In the genomic region with DNA sequence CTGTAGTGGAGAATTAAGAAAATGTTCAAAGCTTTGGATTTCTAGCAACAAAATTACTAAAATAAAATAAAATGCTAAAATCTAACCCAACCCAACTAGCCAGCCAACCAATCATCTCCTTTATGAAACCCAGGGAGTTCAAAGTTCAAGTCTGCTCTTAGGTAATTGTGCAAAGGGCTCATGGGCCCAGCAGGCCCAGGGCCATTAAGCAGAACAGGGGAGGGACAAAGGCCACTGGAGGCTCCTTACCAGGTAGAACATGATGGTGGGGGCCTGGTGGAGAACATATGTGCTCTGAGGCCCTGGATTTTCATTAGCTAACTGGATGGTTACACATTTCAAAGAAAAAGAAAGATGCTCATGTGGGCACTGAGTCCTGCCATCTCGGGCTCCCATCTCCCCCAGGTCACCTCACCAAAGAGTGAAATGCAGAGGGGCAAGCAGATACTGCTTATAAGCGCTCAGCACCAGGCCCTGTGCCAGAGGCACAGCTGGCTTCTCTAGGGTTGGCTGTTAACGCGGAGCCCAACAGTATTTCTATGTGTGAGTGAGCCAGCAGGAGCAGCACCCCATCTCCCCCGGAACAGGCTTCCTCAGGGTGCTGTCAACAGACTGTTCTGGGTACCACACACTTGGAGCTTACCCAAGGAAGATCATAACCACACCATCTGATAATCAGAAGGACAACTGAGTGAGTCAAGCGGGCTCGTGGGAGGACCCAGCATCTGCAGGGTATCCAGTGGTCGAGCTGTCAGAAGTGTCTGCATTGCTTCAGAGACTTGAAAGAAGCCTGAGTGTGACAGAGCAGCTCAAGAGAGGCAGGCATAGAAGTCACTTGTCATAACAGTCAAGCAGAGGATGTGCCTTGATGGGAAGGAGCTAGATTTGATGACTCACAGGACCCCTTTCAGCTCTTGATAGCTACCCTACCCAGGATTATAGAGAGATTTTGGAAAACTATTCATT, we compare ENCODE assay signal across 8 mouse cellular contexts.
DNase-seq lines count a peak whose midpoint lies in the region; ATAC-seq lines count a peak whose summit lies in the region.

No protein-coding gene starts in this region.

- no peak overlapping the region for H3K4me2 ChIP-seq in limb, embryonic 12.5 days

- peak; percentile 57 for DNase-seq in gastrocnemius, postnatal 14 days
- DNase-seq in gastrocnemius, postnatal 25 days = no peak
- DNase-seq in 416B (ENCODE audit: low read depth) = peak; percentile 40
- DNase-seq in heart, postnatal 4 days = peak; percentile 52
- no peak for DNase-seq in adrenal gland, postnatal 14 days
- no peak for DNase-seq in cerebellum, adult 11-12 months
- no peak for DNase-seq in adrenal gland, postnatal 25 days

- 77% methylated on average over 8 of the region's 8 CpGs for WGBS in limb, embryonic 12.5 days

- no peaks in the 10 kb centered on the region for H3K27me3 ChIP-seq in limb, embryonic 12.5 days

- intact Hi-C loops in gastrocnemius, postnatal 14 days (cut with DNase I; ENCODE audit: low total_unique reads) = no loop called here

- peaks cover 48% of the 10 kb centered on the region for H3K4me1 ChIP-seq in limb, embryonic 12.5 days (replicated peaks)

- no peak for ATAC-seq in limb, embryonic 12.5 days (ENCODE audit: insufficient number of reproducible peaks, insufficient read depth, low FRiP score, low TSS enrichment, low read depth)

- H3K27ac ChIP-seq in limb, embryonic 12.5 days = peak overlapping the region; percentile 79

- H3K9me3 ChIP-seq in limb, embryonic 12.5 days = peaks cover 10% of the 10 kb centered on the region; the same call in 1 of the 2 replicates

- peaks cover 53% of the 10 kb centered on the region for H3K36me3 ChIP-seq in limb, embryonic 12.5 days

- H3K9ac ChIP-seq in limb, embryonic 12.5 days (replicated peaks) = no peak overlapping the region

- no peak overlapping the region for H3K4me3 ChIP-seq in limb, embryonic 12.5 days (replicated peaks)

Comparison
In these comparisons a context has a peak if more than half of its experiments do, and no peak if none do; other contexts are left out.
1. DNase-seq: peak in gastrocnemius, postnatal 14 days (single experiment), 416B (single experiment) and heart, postnatal 4 days (single experiment); none in gastrocnemius, postnatal 25 days (single experiment), adrenal gland, postnatal 14 days (single experiment), cerebellum, adult 11-12 months (single experiment) and adrenal gland, postnatal 25 days (single experiment).